Mouse (Mus musculus) layer of hippocampus, adult 2 months (tissue): ENCODE results near the gene Tnfsf12. TPM values are rescaled to one million over a fixed set of nuclear protein-coding genes. Genes with fewer than 3 reads are reported as not detected.
"Not testable (repeated sequence)": the region's sequence is repeated elsewhere in the genome, so short reads cannot be mapped to it uniquely, and the experiment has no call there.

Source experiments
- DNase-seq, 2 experiments: peaks; one replicate each; pipeline ENCODE4 v3.0.0; 2022; ENCODE audit warnings: low spot score in 2 of 2
- H3K27ac ChIP-seq: fragments of 200-600 bp; 2 replicates; pipeline ENCODE4 v1.8.1; 2022
- H3K4me3 ChIP-seq: fragments of 200-600 bp; 2 replicates; pipeline ENCODE4 v1.8.1; 2022; ENCODE audit warnings: mild to moderate bottlenecking
- CTCF ChIP-seq: fragments of 200-600 bp; conservative IDR thresholded peaks from 2 replicates; pipeline ENCODE4 v1.8.1; 2022; ENCODE audit warnings: antibody characterized with exemption, mild to moderate bottlenecking, moderate library complexity
- total RNA-seq, 2 experiments: library from RNA; stranded (reverse); gene quantifications; 2 replicates each; pipeline ENCODE4 v1.2.3; 2021

The Tnfsf12 gene
- total RNA-seq, 2 experiments from 2014 or later = 8.9 to 9.6 TPM

GRCm38 (mm10) chr11:69711082-69711481, 15.4 kb upstream of the Tnfsf12 start:
- Histone ChIP-seq H3K4me3 (no peak overlapping the region), H3K27ac (no peak overlapping the region)
- TF ChIP-seq CTCF = no peak
- no peak for DNase-seq

GRCm38 (mm10) chr11:69710470-69710869, 14.8 kb upstream of the Tnfsf12 start:
- Histone ChIP-seq H3K4me3 (no peak overlapping the region), H3K27ac (peak overlapping the region; percentile 60)
- DNase-seq = no peak
- no peak for TF ChIP-seq CTCF

- Histone ChIP-seq H3K4me3 (no peak overlapping the region), H3K27ac (peak overlapping the region; percentile 60)
- TF ChIP-seq CTCF = no peak
- peak; percentile 19 to 40 for DNase-seq
These were observed 14.2 kb upstream of the Tnfsf12 start for GRCm38 (mm10) chr11:69709554-69710446.

- no peak for TF ChIP-seq CTCF
- no peak for DNase-seq
- H3K27ac ChIP-seq = peak overlapping the region; percentile 7; the same call in 1 of the 2 replicates
These were observed 13.1 kb upstream of the Tnfsf12 start for GRCm38 (mm10) chr11:69708614-69709265.

GRCm38 (mm10) chr11:69707873-69708381, 12.3 kb upstream of the Tnfsf12 start:
- DNase-seq = no peak
- Histone ChIP-seq H3K27ac (no peak overlapping the region), H3K4me3 (no peak overlapping the region)
- no peak for TF ChIP-seq CTCF

More at GRCm38 (mm10) chr11:69708614-69709265, 13.1 kb upstream of the Tnfsf12 start:
- no peak overlapping the region for H3K4me3 ChIP-seq

DNA sequence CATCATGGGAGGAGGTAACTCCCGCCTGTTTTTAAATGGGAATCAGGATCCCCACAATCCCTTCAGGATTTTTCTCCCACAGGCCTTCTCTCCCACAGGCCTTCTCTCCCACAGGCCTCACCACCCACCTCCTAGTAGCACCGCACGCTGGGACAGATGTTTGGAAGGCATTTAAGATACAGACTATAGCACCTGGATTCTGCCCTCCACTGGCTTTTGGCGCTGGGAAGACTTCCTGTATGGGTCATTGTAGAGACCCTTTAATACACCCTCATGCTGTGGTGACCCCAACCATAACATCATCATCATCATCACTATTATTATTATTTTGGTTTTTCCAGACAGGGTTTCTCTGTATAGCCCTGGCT, 11.8 kb upstream of the Tnfsf12 start:
- H3K27ac ChIP-seq = 0 out of 2 replicates have a peak overlapping the region, but pooled peaks have one; percentile 2
- TF ChIP-seq CTCF = no peak
- DNase-seq = no peak
- no peak overlapping the region for H3K4me3 ChIP-seq

GRCm38 (mm10) chr11:69706775-69707479, 11.3 kb upstream of the Tnfsf12 start:
- H3K27ac ChIP-seq = peak overlapping the region; percentile 43; the same call in 1 of the 2 replicates
- peak in 1 of 2 experiments; percentile 45 for DNase-seq
- no peak overlapping the region for H3K4me3 ChIP-seq
- TF ChIP-seq CTCF = no peak

GRCm38 (mm10) chr11:69704613-69705010, 9.0 kb upstream of the Tnfsf12 start:
- Histone ChIP-seq H3K4me3 (no peak overlapping the region), H3K27ac (no peak overlapping the region)
- DNase-seq = no peak
- TF ChIP-seq CTCF = no peak

- H3K4me3 ChIP-seq = no peak overlapping the region
- no peak overlapping the region for H3K27ac ChIP-seq
- no peak for DNase-seq
- no peak for TF ChIP-seq CTCF
These were observed 8.4 kb upstream of the Tnfsf12 start for GRCm38 (mm10) chr11:69703814-69704612.

- not testable (repeated sequence) for DNase-seq, H3K27ac ChIP-seq, H3K4me3 ChIP-seq
These were observed 7.7 kb upstream of the Tnfsf12 start for GRCm38 (mm10) chr11:69703381-69703780.

DNA sequence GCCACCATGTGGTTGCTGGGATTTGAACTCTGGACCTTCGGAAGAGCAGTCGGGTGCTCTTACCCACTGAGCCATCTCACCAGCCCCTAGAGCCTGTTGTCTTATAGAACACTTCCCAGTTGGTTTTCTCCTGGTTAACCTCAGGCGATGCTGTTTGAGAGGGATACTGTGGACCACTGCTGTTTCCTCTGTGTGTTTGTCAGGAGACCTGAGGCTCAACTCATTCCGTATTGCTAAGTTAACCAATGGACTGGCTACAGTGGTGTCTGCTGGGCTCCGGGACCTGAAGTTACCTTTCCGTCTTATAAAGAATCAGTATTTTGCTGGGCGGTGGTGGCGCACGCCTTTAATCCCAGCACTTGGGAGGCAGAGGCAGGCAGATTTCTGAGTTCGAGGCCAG, 7.2 kb upstream of the Tnfsf12 start:
- H3K4me3 ChIP-seq, DNase-seq, H3K27ac ChIP-seq: not testable (repeated sequence)

GRCm38 (mm10) chr11:69699595-69699994, 3.9 kb upstream of the Tnfsf12 start:
- H3K4me3 ChIP-seq = no peak overlapping the region
- DNase-seq = no peak

More at GRCm38 (mm10) chr11:69699595-69699994, 3.9 kb upstream of the Tnfsf12 start:
- H3K27ac ChIP-seq = no peak overlapping the region
- no peak for TF ChIP-seq CTCF
